Mouse (Mus musculus) right cerebral cortex, postnatal 10 days (tissue): ENCODE measurements around the gene Fgd3.

ENCODE experiments used
- DNase-seq, 2 experiments: peaks; one replicate each; pipeline ENCODE4 v3.0.0; 2021; ENCODE audit warnings: low spot score in 2 of 2

Fgd3 gene

GRCm38 (mm10) chr13:49216220-49216552 is 103.9 kb downstream of the Fgd3 start:
- DNase-seq = no peak

- DNase-seq = peak; percentile 92 to 94
Observed at GRCm38 (mm10) chr13:49215504-49216219, 104.4 kb downstream of the Fgd3 start, which contains the start of gene Card19. Gene Card19, minus strand, starts transcription at chr13:49216037.

GRCm38 (mm10) chr13:49215128-49215503 is 105.0 kb downstream of the Fgd3 start:
- no peak for DNase-seq

GRCm38 (mm10) chr13:49214454-49214853 is 105.7 kb downstream of the Fgd3 start:
- no peak for DNase-seq

- DNase-seq = no peak
Observed at GRCm38 (mm10) chr13:49213531-49213932, 106.6 kb downstream of the Fgd3 start.

- DNase-seq = no peak
Observed at GRCm38 (mm10) chr13:49212711-49213500, 107.2 kb downstream of the Fgd3 start.
